Mouse (Mus musculus): ENCODE results near the gene Ube2l3. TPM values are rescaled to one million over a fixed set of nuclear protein-coding genes. Genes with fewer than 3 reads are reported as not detected.

Ube2l3 gene
- polyA plus RNA-seq, 1 experiment from 2014 or later, result 348 TPM

DNA sequence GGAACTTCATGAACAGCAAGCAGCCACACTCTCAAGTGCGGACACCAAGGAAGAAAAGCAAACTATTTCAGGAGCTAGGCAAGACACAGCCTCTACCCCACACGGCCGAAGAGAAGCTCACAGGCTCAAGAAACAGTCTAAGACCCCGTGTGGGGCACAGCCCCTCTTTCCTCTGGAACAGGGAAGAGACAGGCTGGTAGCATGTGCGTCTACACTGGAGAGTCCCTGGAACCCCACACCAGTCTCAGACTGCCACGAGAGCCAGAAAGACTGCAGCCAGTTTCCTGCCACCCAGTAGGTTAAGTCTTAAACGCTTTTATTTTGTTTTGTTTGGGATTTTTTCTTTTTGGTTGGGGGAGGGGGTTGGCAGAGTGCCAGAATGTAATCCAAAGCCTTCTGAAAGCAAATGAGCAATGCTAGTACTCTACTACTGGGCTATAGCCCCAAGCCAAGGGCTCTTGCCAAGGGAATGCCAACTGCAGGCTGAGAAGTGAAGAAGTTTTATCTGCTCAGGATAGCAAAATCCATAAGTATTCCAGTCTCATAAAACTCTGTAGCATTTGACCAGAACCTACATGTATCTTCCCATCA lies 99.7 kb downstream of the Ube2l3 start:
- Histone ChIP-seq H3K27me3 (no peaks in the 10 kb centered on the region), H3K9me3 (no peaks in the 10 kb centered on the region), H3K27ac (no peak overlapping the region), H3K9ac (no peak overlapping the region), H3K4me1 (peaks cover 16% of the 10 kb centered on the region), H3K4me3 (no peak overlapping the region), H3K36me3 (peaks cover 93% of the 10 kb centered on the region), H3K4me2 (no peak overlapping the region)
- ATAC-seq (ENCODE audit: insufficient number of reproducible peaks, insufficient read depth, low FRiP score, low TSS enrichment, low read depth), result no peak
- 57% methylated on average over 7 of the region's 7 CpGs for WGBS

MicroRNAs within 50 kb of the gene (microRNA counts, 519-probe panel; counts per million panel counts)
- 4,569 counts per million, percentile 92 among the panel's probes with 10 or more counts for microRNA mmu-miR-130b
- 2,908 counts per million, percentile 68 among the panel's probes with 10 or more counts for microRNA mmu-miR-301b

Small RNA genes lying within 50 kb of the gene (microRNA-seq; reads per million reads assigned to microRNA genes)
- 7,784 reads per million, percentile 94 among the genes with 10 or more reads in this experiment for gene Mir130b
- 104 reads per million, percentile 54 among the genes with 10 or more reads in this experiment for gene Mir301b

Other genes starting within 250 kb of the Ube2l3 start
- 136 and 149 TPM in 2 replicates for gene Mapk1, start 219.3 kb downstream of the Ube2l3 start, polyA plus RNA-seq (2015; fragmentation: Nextera tagmentation; extraction: Ambion mirVana)
- gene Ypel1, start 133.0 kb downstream of the Ube2l3 start, polyA plus RNA-seq (2015; fragmentation: Nextera tagmentation; extraction: Ambion mirVana), result 56.7 and 66.3 TPM in 2 replicates
- gene Ppil2, start 91.4 kb downstream of the Ube2l3 start, polyA plus RNA-seq (2015; fragmentation: Nextera tagmentation; extraction: Ambion mirVana), result 159 and 161 TPM in 2 replicates
- gene 2610318N02Rik, start 77.5 kb downstream of the Ube2l3 start, polyA plus RNA-seq (2015; fragmentation: Nextera tagmentation; extraction: Ambion mirVana), result 42.8 and 54.8 TPM in 2 replicates
- 60.1 and 65.3 TPM in 2 replicates for gene Sdf2l1, start 70.3 kb downstream of the Ube2l3 start, polyA plus RNA-seq (2015; fragmentation: Nextera tagmentation; extraction: Ambion mirVana)
- 9.3 and 10.9 TPM in 2 replicates for gene Ydjc, start 58.0 kb downstream of the Ube2l3 start, polyA plus RNA-seq (2015; fragmentation: Nextera tagmentation; extraction: Ambion mirVana)
- 0.62 and 0.98 TPM in 2 replicates for gene Ccdc116, start 55.4 kb downstream of the Ube2l3 start, polyA plus RNA-seq (2015; fragmentation: Nextera tagmentation; extraction: Ambion mirVana)
- 0.35 and 0.43 TPM in 2 replicates for gene Rimbp3, start 6.0 kb upstream of the Ube2l3 start, polyA plus RNA-seq (2015; fragmentation: Nextera tagmentation; extraction: Ambion mirVana)
- 6.3 and 7.1 TPM in 2 replicates for gene Hic2, start 30.9 kb upstream of the Ube2l3 start, polyA plus RNA-seq (2015; fragmentation: Nextera tagmentation; extraction: Ambion mirVana)
- gene Tmem191c, start 73.4 kb upstream of the Ube2l3 start, polyA plus RNA-seq (2015; fragmentation: Nextera tagmentation; extraction: Ambion mirVana), result 12.7 and 13.6 TPM in 2 replicates
- gene Serpind1, start 128.7 kb upstream of the Ube2l3 start, polyA plus RNA-seq (2015; fragmentation: Nextera tagmentation; extraction: Ambion mirVana), result 0.45 and 2.2 TPM in 2 replicates
- 13.2 and 15.5 TPM in 2 replicates for gene Snap29, start 203.3 kb upstream of the Ube2l3 start, polyA plus RNA-seq (2015; fragmentation: Nextera tagmentation; extraction: Ambion mirVana)
- gene Pi4ka, start 203.7 kb upstream of the Ube2l3 start, polyA plus RNA-seq (2015; fragmentation: Nextera tagmentation; extraction: Ambion mirVana), result 35.5 and 37.9 TPM in 2 replicates
- 83.3 and 84.3 TPM in 2 replicates for gene Crkl, start 249.3 kb upstream of the Ube2l3 start, polyA plus RNA-seq (2015; fragmentation: Nextera tagmentation; extraction: Ambion mirVana)